Mouse (Mus musculus) layer of hippocampus, adult 2 months (tissue): Measurements from ENCODE around the gene Tpd52l2. TPM values are rescaled to one million over a fixed set of nuclear protein-coding genes. Genes with fewer than 3 reads are reported as not detected.
"Not testable (repeated sequence)": the region's sequence is repeated elsewhere in the genome, so short reads cannot be mapped to it uniquely, and the experiment has no call there.

Experiments used
- DNase-seq, 2 experiments: peaks; one replicate each; pipeline ENCODE4 v3.0.0; 2022; ENCODE audit warnings: low spot score in 2 of 2
- H3K27ac ChIP-seq: fragments of 200-600 bp; 2 replicates; pipeline ENCODE4 v1.8.1; 2022
- H3K4me3 ChIP-seq: fragments of 200-600 bp; 2 replicates; pipeline ENCODE4 v1.8.1; 2022; ENCODE audit warnings: mild to moderate bottlenecking
- CTCF ChIP-seq: fragments of 200-600 bp; conservative IDR thresholded peaks from 2 replicates; pipeline ENCODE4 v1.8.1; 2022; ENCODE audit warnings: antibody characterized with exemption, mild to moderate bottlenecking, moderate library complexity
- total RNA-seq, 2 experiments: library from RNA; stranded (reverse); gene quantifications; 2 replicates each; pipeline ENCODE4 v1.2.3; 2021

Gene Tpd52l2
- total RNA-seq, 2 experiments from 2014 or later: 74.7 to 75.2 TPM

GRCm38 (mm10) chr2:181492206-181492605 lies 4.7 kb upstream of the Tpd52l2 start:
- no peak for DNase-seq
- no peak overlapping the region for H3K27ac ChIP-seq
- no peak overlapping the region for H3K4me3 ChIP-seq
- TF ChIP-seq CTCF: no peak

- no peak for DNase-seq
- no peak for TF ChIP-seq CTCF
- Histone ChIP-seq H3K27ac (no peak within 1 kb of the TSS), H3K4me3 (no peak within 1 kb of the TSS)
Observed at GRCm38 (mm10) chr2:181493156-181493927, 3.6 kb upstream of the Tpd52l2 start, which contains the start of gene Abhd16b. TSS of gene Abhd16b (plus strand) at chr2:181493206.

- DNase-seq: no peak
Observed at GRCm38 (mm10) chr2:181494266-181494945, 2.5 kb upstream of the Tpd52l2 start.

GRCm38 (mm10) chr2:181495845-181496244 lies 1.1 kb upstream of the Tpd52l2 start:
- H3K27ac ChIP-seq, DNase-seq, H3K4me3 ChIP-seq: not testable (repeated sequence)

More at GRCm38 (mm10) chr2:181494266-181494945, 2.5 kb upstream of the Tpd52l2 start:
- no peak for TF ChIP-seq CTCF
- Histone ChIP-seq H3K4me3 (no peak overlapping the region), H3K27ac (no peak overlapping the region)

- Histone ChIP-seq H3K27ac (peak overlapping the region; percentile 95), H3K4me3 (peak overlapping the region; percentile 95)
- peak; percentile 19 to 29 for DNase-seq
- TF ChIP-seq CTCF: peak; percentile 79
Observed at GRCm38 (mm10) chr2:181496281-181496680, 661 bp upstream of the Tpd52l2 start.

- peak overlapping the region; percentile 95 for H3K27ac ChIP-seq
- H3K4me3 ChIP-seq: peak overlapping the region; percentile 95
- no peak for DNase-seq
- no peak for TF ChIP-seq CTCF
Observed at GRCm38 (mm10) chr2:181497548-181497875, 570 bp downstream of the Tpd52l2 start.

GRCm38 (mm10) chr2:181498644-181499043 lies 1.7 kb downstream of the Tpd52l2 start:
- no peak for DNase-seq
- no peak overlapping the region for H3K4me3 ChIP-seq
- H3K27ac ChIP-seq: no peak overlapping the region
- TF ChIP-seq CTCF: no peak

- no peak overlapping the region for H3K27ac ChIP-seq
- TF ChIP-seq CTCF: no peak
- DNase-seq: no peak
Observed at GRCm38 (mm10) chr2:181509191-181509590, 12.2 kb downstream of the Tpd52l2 start.

GRCm38 (mm10) chr2:181511231-181511630 lies 14.3 kb downstream of the Tpd52l2 start:
- no peak for DNase-seq
- no peak overlapping the region for H3K27ac ChIP-seq
- TF ChIP-seq CTCF: no peak
- no peak overlapping the region for H3K4me3 ChIP-seq

More at GRCm38 (mm10) chr2:181509191-181509590, 12.2 kb downstream of the Tpd52l2 start:
- H3K4me3 ChIP-seq: no peak overlapping the region

- no peak for TF ChIP-seq CTCF
- no peak for DNase-seq
- Histone ChIP-seq H3K4me3 (peak overlapping the region; percentile 86), H3K27ac (peak overlapping the region; percentile 98)
Observed at GRCm38 (mm10) chr2:181519201-181519600, 22.3 kb downstream of the Tpd52l2 start.

GRCm38 (mm10) chr2:181520118-181520935 lies 23.4 kb downstream of the Tpd52l2 start, which contains the start of gene Dnajc5:
TSS of gene Dnajc5 (plus strand) at chr2:181520485.
- peak; percentile 97 to 98 for DNase-seq
- TF ChIP-seq CTCF: no peak
- H3K27ac ChIP-seq: peak within 1 kb of the TSS; percentile 98
- H3K4me3 ChIP-seq: peak within 1 kb of the TSS; percentile 86

- Histone ChIP-seq H3K27ac (peak overlapping the region; percentile 98), H3K4me3 (peak overlapping the region; percentile 86)
- DNase-seq: no peak
- TF ChIP-seq CTCF: no peak
Observed at GRCm38 (mm10) chr2:181520936-181521227, 23.9 kb downstream of the Tpd52l2 start.

- TF ChIP-seq CTCF: no peak
- peak overlapping the region; percentile 98 for H3K27ac ChIP-seq
- peak overlapping the region; percentile 86 for H3K4me3 ChIP-seq
- DNase-seq: no peak
Observed at GRCm38 (mm10) chr2:181521491-181521890, 24.5 kb downstream of the Tpd52l2 start.
